Mouse (Mus musculus): ENCODE measurements around the gene Cck.

DNA sequence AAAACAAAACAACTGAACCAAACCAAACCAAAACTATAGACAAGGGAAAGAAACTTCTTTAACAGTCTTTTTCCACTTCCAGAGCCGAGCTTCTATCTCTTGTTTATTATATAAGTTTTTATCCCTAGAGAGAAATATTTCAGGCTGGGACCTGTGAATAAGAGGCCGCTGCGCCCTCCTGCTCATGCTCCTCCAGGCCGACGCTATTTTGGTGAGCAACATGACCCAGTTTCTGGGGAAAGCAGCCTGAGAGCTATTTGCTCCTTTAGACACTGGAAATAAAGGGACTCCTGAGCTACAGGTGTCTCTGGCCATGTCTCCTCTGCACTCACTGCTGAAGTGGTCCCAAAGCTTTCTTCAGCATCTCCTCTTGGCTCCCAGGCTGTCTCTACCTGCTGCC is 24.6 kb upstream of the Cck start:
- TF ChIP-seq CTCF (IDR thresholded peaks at IDR 0.05; ENCODE audit: low read depth, low read length) (no peak), POLR2A (IDR thresholded peaks at IDR 0.05; ENCODE audit: borderline replicate concordance, low read depth, low read length) (no peak)
